Mouse (Mus musculus) cerebellum, postnatal 10 days (tissue): ENCODE measurements at regions not wholly inside any gene's neighbourhood (a gene's known extent, or its start where the extent isn't known, plus 50 kb on each side); places are given as distances from the start of the nearest gene placed in this dataset.
A peak's percentile ranks its signal among the peaks of the same experiment; 100 is the strongest.

ENCODE experiments used
- DNase-seq, 2 experiments: peaks; one replicate each; pipeline ENCODE4 v3.0.0; 2021; ENCODE audit warnings: mixed read lengths in 2 of 2

DNA sequence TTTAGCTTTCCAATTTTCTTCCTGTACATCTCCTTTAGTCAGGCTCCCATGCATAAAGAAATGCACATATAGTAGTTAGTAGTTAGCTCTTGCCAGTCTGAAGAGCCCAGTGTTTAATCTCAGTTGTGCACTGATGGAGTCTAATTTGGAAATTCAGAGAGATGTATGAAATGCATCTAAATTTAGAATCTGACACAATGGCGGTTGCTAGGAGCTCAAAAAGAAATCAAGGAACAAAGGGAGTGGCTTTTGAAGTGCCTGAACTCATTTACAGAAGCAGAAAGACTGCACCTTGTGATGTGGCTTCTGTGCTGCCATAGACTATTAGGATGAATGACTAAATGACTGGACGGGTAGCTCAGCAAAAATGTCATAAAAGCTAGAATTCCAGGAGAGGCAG is 916.3 kb downstream of the Rps29 start:
- DNase-seq: no peak

DNA sequence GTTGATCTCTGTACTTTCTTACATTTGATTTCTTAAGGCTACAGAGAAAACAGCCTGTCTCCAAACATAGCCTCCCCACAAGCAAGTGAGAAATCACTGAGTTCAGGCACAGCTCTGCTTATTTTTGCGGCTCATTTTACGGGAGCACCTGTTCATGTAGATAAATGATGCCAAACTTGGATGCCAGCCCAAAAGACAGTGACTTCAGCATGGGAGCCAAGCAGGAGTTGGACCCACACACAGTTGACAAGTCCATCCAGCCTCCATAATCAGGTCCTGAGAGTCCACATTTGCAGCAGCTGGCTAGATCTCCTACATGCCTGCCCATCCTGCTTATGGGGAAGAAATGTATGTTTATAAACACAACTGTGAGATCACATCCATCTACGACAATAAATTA is 927.2 kb downstream of the Rps29 start:
- DNase-seq: peak; percentile 92 to 93

DNA sequence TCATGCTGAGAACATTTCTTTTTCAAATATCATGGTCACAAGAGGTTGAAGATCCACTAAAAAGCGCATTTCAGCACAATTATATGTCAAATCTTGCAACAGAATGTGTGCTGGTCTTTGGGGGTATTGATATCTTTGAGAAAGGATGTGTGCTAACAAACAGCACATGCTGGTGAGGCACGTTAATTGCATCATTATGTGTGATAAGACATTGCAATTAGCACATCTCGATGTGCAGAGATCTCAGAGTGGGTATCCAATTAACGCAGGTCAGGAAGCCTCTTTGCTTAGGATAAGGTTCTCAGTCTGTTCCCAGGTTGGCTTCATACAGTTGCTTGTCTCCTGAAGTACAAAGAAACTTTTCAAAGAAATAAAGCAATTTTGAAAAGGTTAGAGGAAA is 941.9 kb downstream of the Rps29 start:
- DNase-seq: no peak

DNA sequence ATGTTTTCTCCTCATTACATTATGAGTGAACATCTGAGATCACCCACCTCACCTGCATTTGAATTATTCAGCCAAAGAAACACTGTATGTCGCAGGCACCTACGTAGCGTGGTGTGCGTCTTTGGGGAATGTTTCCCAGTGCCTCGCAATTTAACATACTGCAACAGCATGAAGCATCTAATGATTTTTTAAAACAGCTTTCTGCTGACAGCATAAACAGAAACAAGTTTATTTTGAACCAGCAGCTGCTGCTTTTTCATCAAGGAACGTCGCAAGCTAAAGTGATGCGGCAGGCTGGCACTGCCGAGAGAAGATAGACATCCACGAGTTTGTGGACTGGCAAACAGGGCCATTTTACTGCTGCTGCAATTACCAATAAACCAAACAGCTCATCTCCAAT is 950.7 kb downstream of the Rps29 start:
- DNase-seq: no peak

DNA sequence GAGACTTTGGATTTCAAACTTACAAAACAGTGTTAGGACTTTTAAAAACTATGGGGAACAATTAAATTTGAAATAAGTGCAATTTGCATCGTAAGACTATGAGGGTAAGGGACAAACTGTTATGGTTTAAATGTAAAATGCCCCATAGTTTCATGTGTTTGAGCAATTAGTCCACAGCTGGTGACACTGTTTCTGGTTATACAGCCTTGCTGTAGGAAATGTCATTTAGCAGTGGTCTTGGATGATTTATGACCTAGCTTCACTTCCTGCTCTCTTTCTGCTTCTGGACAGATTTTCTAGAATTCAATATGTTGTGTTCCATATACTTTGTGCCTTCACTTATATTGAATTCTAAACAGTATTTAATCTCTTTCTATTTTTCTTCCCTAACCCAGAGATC is 961.5 kb upstream of the Mdga2 start:
- DNase-seq: no peak

DNA sequence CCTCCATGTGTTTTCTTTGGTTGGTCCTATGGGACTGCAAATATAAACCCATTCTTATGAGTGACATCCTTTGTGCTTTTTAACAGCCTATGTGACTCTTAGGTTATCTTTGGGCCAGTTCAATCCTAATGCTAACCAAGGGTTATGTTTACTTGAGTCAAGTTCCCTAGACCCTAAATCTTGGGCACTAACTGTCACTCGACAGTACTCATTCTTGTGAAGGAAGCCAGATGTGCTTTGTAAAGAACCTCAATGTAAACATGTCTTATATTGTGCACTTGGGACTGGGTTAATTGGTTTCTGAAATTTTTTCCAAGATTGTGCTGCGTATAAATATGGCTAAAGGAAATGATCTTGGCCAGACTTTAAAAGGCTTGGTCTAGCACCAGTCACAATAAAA is 939.0 kb upstream of the Mdga2 start:
- no peak for DNase-seq

DNA sequence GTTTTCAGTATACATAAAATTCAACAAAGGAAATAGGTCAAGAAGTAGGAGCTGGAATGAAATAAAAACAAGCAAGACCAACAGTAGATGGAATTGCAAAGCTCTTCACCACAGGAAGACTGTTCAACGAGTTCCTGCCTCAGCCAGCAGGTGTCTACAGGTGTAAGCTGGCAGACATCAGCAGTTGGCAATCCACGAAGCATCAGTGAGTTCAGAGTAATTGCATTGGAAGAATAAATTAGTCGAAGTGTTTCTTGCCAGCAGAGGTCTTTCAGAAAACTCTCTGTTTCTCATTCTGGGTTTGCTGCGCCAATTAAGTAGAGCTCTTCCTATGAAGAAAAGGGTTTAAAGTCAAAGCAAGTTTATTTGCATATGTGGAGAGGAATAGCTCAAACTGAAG is 925.7 kb upstream of the Mdga2 start:
- DNase-seq: peak; percentile 49 to 60

DNA sequence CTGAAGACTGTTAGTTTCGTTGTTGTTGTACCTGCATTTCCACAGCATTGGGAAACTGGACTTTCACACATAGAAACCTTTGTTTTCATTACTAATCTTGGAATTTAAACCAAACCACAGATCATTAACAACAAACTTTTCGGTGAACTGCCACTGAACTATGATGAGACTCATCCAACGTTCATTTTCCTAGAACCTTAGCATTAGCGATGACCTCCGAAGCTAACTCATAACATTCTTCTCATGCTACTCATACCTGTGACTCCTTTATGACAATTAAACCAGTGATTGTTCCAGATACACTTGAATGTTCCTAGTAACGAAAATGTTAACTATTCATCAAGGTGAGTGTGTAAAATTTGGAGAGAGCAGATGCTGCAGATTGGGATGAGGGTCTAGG is 917.5 kb upstream of the Mdga2 start:
- no peak for DNase-seq

DNA sequence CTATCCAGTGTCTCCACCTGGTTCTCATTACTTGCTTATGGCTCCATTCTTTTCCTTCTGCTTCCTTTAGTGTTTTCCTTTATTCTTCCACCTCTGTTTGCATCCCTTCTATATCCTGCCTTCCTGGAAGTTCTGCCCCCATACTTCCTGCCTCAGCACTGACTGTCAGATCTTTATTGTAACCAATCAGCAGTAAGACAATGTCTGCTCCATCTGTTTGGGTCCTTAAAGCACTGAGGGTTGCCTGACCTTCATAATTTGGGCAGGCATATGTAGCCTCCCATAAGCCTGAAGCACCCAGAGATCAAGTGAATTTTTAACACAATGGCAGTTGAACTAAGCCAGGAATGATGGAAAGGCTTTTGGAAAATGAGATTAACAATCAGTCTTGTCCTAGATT is 909.4 kb upstream of the Mdga2 start:
- DNase-seq: no peak

DNA sequence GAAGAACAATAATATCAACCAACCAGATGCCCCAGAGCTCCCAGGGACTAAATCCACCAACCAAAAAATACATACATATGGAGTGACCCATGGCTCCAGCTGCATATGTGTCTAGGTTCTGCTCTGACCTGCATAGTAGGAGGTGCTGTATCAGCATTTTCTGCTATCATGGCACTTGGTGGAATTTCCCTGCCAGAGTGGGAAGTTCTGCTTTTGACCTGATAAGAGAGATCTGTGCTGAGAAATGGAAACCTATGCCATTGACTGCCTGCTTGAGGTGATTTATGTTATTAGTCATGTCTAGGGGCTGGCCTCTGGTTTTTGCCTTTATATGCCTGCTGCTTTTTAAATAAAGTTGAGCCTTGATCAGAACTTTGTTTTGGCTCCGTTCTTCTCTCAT is 893.4 kb upstream of the Mdga2 start:
- no peak for DNase-seq
